Mouse (Mus musculus) 3134 (cell line): ENCODE results near the gene Brip1.

ENCODE experiments used
- DNase-seq: peaks from one replicate; pipeline ENCODE4 v3.0.0-alpha.2; 2011; ENCODE audit warnings: low spot score; ENCODE audit not compliant: insufficient read length; ENCODE audit errors: extremely low read depth

Gene Brip1

DNA sequence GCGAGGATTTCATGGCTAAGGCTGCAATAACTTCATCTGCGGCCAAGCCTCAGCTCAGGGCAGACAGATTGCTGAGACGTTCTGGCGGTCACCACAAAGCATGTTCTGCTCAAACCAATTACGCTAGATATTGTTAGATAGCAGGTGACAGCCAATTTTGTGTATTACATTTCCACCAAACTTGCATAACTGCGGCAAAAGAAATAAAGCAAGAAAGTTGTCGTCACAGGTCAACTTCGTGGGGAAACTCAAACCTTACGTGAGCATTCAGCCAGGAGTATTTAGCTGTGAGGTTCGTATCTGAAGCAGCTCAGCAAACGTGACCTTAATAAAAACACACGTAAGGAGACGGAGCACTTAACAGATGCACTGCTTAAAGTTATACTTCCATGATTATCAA, 162.3 kb downstream of the Brip1 start:
- no peak for DNase-seq

GRCm38 (mm10) chr11:86032910-86033309, 168.1 kb downstream of the Brip1 start:
- DNase-seq = no peak

DNA sequence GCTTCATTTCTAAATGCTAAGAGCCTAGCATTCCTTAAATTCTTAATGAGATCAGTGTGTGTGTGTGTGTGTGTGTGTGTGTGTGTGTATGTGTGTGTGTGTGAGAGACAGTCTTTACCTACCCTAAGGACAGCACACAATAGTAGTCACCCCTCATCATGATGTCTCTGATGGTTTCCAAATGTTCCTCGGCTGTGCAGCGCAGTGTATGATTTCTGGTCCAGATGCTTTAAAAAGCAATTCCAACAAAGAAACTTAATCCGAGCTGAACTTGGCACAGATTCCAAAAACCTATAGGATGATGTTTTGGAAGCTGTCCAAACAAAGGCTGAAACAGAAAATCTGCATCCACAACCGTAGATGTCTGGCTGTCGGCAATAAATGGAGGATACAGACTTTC, 173.0 kb downstream of the Brip1 start:
- no peak for DNase-seq

DNA sequence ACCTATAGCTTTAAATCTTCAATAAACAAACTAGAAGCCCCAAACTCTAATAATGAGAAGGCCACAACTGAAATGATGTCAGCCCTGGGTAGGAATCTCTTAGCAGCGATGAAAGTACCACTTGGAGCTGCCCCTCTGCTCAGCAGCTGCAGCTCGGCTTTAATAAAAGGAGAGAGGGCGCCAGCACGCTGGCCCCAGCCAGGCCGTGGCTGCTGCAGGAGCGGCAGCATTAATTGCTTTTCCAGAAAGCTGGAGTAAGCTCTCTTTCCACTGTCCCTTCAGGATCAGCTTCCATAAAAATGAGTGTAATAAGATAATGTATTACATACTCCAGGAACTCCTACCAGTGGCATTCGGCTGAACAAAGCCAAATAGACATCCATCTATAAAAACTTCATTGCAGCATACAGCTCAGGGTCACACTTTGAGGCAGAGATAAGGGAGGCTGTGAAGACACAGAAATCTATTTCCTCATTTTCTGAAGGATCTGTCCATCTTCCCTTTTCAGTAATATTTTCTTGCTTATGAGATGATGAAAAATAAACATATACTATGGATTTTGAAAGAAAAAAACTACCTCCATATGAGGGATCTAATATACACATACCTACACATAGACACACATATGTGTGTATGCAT, 174.3 kb downstream of the Brip1 start:
- no peak for DNase-seq

GRCm38 (mm10) chr11:86022439-86022838, 178.6 kb downstream of the Brip1 start:
- DNase-seq = peak; percentile 39

- DNase-seq = no peak
Observed at GRCm38 (mm10) chr11:86020033-86020432, 181.0 kb downstream of the Brip1 start.

DNA sequence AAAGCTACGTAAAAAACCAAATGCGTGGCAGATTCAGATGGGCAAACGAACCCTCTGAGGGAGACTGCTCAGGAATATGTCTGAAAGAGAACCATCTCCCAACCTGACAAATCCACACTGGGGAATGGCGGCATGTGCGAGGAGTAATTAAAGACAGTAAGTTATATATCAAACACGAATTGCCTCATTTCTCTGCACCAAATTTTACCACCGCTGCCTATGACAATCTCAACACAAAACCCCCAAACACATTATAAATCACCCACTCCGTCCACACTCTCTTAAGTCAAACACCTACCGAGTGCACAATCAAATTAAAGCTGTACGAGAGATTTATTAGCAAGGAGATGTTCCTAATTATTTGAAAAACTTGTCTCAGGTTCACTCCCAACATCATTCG, 184.8 kb downstream of the Brip1 start:
- DNase-seq = no peak

- no peak for DNase-seq
Observed at GRCm38 (mm10) chr11:86013087-86013486, 187.9 kb downstream of the Brip1 start.

GRCm38 (mm10) chr11:86010458-86010857, 190.5 kb downstream of the Brip1 start:
- no peak for DNase-seq

GRCm38 (mm10) chr11:86008211-86008905, 192.6 kb downstream of the Brip1 start:
- DNase-seq = no peak
